Mouse (Mus musculus): ENCODE data around the gene Cd52. TPM values are rescaled to one million over a fixed set of nuclear protein-coding genes. Genes with fewer than 3 reads are reported as not detected.

Gene Cd52
- total and polyA plus RNA-seq, 2 experiments from 2014 or later = 0.66 to 2.7 TPM

DNA sequence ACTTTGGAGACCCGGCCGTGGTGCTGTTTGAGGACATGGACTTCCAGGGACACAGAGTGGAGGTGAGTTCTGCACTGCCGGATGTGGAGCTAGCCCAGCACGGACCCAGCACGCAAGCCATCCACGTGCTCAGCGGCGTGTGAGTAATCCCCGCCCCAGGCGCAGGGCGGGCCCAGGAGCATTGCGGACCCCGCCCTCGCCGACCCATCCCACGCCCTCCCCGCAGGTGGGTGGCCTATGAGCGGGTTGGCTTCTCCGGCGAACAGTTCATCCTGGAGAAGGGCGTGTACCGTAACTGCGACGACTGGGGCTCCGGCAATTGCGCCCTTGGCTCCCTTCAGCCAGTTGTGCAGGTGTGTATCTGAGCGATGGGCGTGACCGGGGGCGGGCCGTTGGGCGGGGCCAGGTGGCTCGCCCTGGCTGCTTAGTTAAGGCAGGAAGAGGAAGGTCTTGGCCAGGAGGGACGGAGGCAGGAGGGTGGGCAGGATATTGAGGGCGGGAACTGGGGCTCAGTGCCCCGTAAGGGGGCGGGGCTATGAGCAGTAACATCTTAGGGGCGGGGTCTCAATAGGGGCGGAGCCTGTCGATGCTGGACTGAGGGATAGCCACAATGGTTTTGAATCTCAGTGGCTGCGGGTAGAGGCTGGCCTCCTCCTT is 13.0 kb downstream of the Cd52 start:
- ATAC-seq (ENCODE audit: low FRiP score) (peak; percentile 78), DNase-seq (ENCODE audit: low spot score) (peak; percentile 66)
- Histone ChIP-seq H3K27me3 (ENCODE audit: insufficient read depth, low read length) (no peaks in the 10 kb centered on the region), H3K4me3 (ENCODE audit: low read depth, low read length) (peak overlapping the region; percentile 52), H3K9me3 (ENCODE audit: low read length) (no peaks in the 10 kb centered on the region), H3K36me3 (ENCODE audit: insufficient read depth, low read length) (no peaks in the 10 kb centered on the region), H3K4me2 (ENCODE audit: low read depth, low read length, poor library complexity, severe bottlenecking) (peak overlapping the region; percentile 82), H3K9ac (replicated peaks; ENCODE audit: low read length, poor library complexity, severe bottlenecking) (peak overlapping the region; percentile 56), H3K27ac (ENCODE audit: low read depth, low read length) (no peak overlapping the region), H3K4me1 (ENCODE audit: insufficient read depth, low read length) (no peaks in the 10 kb centered on the region)
- no peak for TF ChIP-seq CTCF (IDR thresholded peaks at IDR 0.05)
- WGBS = under 1% methylated on average over 40 of the region's 41 CpGs

DNA sequence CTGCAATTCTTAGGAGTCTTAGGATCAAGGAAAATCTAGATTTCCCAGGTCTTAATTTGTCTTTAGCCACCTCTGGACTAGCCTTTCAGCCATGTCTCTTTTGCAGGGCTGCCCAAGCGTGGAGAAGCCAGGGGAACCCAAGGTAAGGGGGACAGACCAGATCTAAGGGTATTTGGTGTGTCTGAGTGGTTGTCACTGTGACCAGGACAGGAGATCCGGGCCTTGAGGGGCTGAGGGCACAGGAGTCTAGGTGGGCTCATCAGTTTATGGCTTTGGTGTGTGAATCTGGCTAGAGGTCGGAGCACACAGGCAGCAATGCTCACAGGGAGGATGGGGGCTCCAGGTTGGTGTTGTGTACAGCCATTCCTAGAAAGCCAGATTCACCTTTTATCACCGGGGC is 14.2 kb downstream of the Cd52 start:
- no peak overlapping the region for H3K4me3 ChIP-seq (ENCODE audit: low read depth, low read length)
- ATAC-seq (ENCODE audit: low FRiP score) (no peak), DNase-seq (ENCODE audit: low spot score) (no peak)
- no peaks in the 10 kb centered on the region for H3K36me3 ChIP-seq (ENCODE audit: insufficient read depth, low read length)
- H3K9ac ChIP-seq (replicated peaks; ENCODE audit: low read length, poor library complexity, severe bottlenecking) = no peak overlapping the region
- no peaks in the 10 kb centered on the region for H3K27me3 ChIP-seq (ENCODE audit: insufficient read depth, low read length)
- H3K9me3 ChIP-seq (ENCODE audit: low read length) = no peaks in the 10 kb centered on the region
- H3K4me2 ChIP-seq (ENCODE audit: low read depth, low read length, poor library complexity, severe bottlenecking) = no peak overlapping the region
- no peak for TF ChIP-seq CTCF (IDR thresholded peaks at IDR 0.05)
- H3K4me1 ChIP-seq (ENCODE audit: insufficient read depth, low read length) = no peaks in the 10 kb centered on the region
- WGBS = 83% methylated on average over 4 of the region's 4 CpGs
- H3K27ac ChIP-seq (ENCODE audit: low read depth, low read length) = no peak overlapping the region

DNA sequence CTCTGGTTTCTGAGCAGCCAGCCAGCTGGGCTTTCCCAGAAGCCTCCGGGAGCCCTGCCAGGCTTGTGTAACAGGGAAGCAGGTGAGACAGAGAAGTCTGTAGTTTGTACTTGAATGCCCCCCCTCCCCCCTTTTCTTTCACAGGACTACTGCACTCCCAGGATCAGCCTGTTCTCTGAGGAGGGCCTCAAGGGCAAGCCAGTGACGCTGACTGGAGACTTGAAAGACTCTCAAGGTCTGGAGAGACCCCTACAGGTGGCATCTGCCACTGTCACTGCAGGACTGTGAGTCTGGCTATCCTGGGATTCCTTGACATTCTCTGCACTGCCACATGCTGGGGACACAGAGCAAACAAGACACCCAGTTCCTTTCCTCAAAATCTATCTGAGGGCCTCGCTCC is 16.2 kb downstream of the Cd52 start:
- H3K27ac ChIP-seq (ENCODE audit: low read depth, low read length) = no peak overlapping the region
- H3K27me3 ChIP-seq (ENCODE audit: insufficient read depth, low read length) = no peaks in the 10 kb centered on the region
- no peaks in the 10 kb centered on the region for H3K9me3 ChIP-seq (ENCODE audit: low read length)
- H3K4me2 ChIP-seq (ENCODE audit: low read depth, low read length, poor library complexity, severe bottlenecking) = no peak overlapping the region
- no peak overlapping the region for H3K4me3 ChIP-seq (ENCODE audit: low read depth, low read length)
- TF ChIP-seq CTCF (IDR thresholded peaks at IDR 0.05) = peak; percentile 78
- no peak overlapping the region for H3K9ac ChIP-seq (replicated peaks; ENCODE audit: low read length, poor library complexity, severe bottlenecking)
- no peaks in the 10 kb centered on the region for H3K4me1 ChIP-seq (ENCODE audit: insufficient read depth, low read length)
- no peaks in the 10 kb centered on the region for H3K36me3 ChIP-seq (ENCODE audit: insufficient read depth, low read length)
- WGBS = 32% methylated on average over 3 of the region's 3 CpGs
- peak; percentile 87 for DNase-seq (ENCODE audit: low spot score)
- 0 out of 2 replicates have a peak, but pooled peaks have one; percentile 53 for ATAC-seq (ENCODE audit: low FRiP score)

DNA sequence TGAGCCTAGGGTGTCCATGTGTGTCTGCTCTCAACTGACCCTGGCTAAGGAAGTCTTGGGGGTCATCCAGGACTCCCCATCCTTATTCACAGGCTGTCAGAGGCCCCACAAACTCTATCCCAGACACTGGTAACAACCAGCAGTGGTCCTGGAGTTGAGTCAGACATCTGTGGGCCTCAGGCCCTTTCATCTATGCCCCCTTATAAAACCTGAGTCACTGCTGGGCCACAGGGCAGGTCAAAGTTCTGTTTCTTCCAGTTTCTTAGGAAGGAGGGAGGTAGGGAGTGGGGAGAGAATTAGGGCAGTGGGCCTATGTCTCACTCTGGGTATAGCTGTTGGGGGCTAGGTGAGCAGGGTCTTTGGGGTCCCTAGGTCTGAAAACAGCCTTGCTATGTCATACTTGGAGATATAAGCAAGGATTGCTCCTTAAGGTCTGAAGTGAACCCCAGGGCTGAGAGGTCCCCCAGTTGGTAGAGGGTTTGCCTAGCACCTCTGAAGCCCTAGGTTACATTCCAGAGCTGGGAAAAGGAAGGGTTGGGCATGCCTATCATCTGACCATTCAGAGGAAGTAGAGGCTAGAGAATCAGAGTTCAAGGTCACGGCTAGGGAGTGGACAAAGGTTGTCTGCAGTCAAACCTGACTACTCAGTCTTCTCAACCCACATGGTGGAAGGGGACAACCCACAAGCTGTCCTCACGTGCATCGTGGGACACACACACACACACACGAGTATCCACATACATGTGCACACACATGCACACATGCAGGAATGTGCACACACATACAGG is 25.9 kb downstream of the Cd52 start:
- ATAC-seq (ENCODE audit: low FRiP score) = no peak

DNA sequence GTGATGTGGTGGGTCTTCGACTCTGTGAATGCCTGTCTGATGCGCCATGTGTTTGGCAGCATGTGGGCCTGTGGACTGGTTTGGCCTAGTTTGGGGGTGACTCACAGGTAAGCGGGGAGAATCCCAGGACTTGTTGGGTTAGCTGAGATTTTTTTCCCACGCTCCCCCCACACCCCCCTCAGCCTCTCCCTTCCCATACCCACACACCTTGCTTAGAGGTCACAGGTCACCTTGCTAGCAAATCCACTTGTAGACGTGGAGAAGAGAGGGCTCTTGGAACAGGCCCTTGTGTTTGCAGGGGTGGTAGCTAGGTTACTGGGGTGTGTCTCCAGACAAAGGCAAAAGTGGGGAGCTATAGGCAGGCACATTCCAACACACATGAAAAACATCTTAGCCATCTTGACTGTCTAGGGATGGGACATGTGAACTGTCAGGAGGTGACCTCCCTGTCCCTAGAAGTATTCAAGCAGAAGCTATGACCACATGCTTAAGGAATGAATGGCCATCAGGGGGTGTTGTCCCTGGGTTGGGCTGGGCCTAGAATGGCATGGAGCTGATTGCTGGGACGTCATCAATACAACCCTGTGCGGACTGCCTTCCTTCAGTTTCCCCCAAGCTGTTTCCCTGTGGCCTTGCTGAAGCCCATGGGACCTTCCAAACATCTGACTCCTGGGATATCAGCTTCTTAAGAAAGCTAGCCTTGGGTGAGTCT is 26.9 kb downstream of the Cd52 start:
- DNase-seq (ENCODE audit: low spot score) = no peak
- no peak for ATAC-seq (ENCODE audit: low FRiP score)
- no peaks in the 10 kb centered on the region for H3K4me1 ChIP-seq (ENCODE audit: insufficient read depth, low read length)
- H3K36me3 ChIP-seq (ENCODE audit: insufficient read depth, low read length) = no peaks in the 10 kb centered on the region
- WGBS = 84% methylated on average over 7 of the region's 7 CpGs
- H3K9ac ChIP-seq (replicated peaks; ENCODE audit: low read length, poor library complexity, severe bottlenecking) = no peak overlapping the region
- H3K27me3 ChIP-seq (ENCODE audit: insufficient read depth, low read length) = no peaks in the 10 kb centered on the region
- no peaks in the 10 kb centered on the region for H3K9me3 ChIP-seq (ENCODE audit: low read length)
- H3K27ac ChIP-seq (ENCODE audit: low read depth, low read length) = no peak overlapping the region
- no peak overlapping the region for H3K4me2 ChIP-seq (ENCODE audit: low read depth, low read length, poor library complexity, severe bottlenecking)
- TF ChIP-seq CTCF (IDR thresholded peaks at IDR 0.05) = no peak
- no peak overlapping the region for H3K4me3 ChIP-seq (ENCODE audit: low read depth, low read length)

More for the DNA sequence above, 25.9 kb downstream of the Cd52 start:
- DNase-seq (ENCODE audit: low spot score) = no peak
- Histone ChIP-seq H3K4me2 (ENCODE audit: low read depth, low read length, poor library complexity, severe bottlenecking) (no peak overlapping the region), H3K9me3 (ENCODE audit: low read length) (no peaks in the 10 kb centered on the region), H3K4me1 (ENCODE audit: insufficient read depth, low read length) (no peaks in the 10 kb centered on the region), H3K4me3 (ENCODE audit: low read depth, low read length) (no peak overlapping the region), H3K36me3 (ENCODE audit: insufficient read depth, low read length) (no peaks in the 10 kb centered on the region), H3K9ac (replicated peaks; ENCODE audit: low read length, poor library complexity, severe bottlenecking) (no peak overlapping the region), H3K27ac (ENCODE audit: low read depth, low read length) (no peak overlapping the region), H3K27me3 (ENCODE audit: insufficient read depth, low read length) (no peaks in the 10 kb centered on the region)
- WGBS = 91% methylated on average over 4 of the region's 4 CpGs
- no peak for TF ChIP-seq CTCF (IDR thresholded peaks at IDR 0.05)
